Mouse (Mus musculus) intestine, embryonic 14.5 days (tissue): ENCODE measurements around the gene Rgs6. TPM values are rescaled to one million over a fixed set of nuclear protein-coding genes. Genes with fewer than 3 reads are reported as not detected.

Experiments
- ATAC-seq: fragments of 200-750 bp; cut with Nextera tagmentation; replicated peaks from 2 replicates; pipeline ENCODE4 v1.8.0; 2017; ENCODE audit warnings: low read depth, moderate number of reproducible peaks, moderate TSS enrichment, moderate library complexity; ENCODE audit not compliant: low FRiP score, low TSS enrichment
- DNase-seq: peaks from one replicate; pipeline ENCODE4 v3.0.0-alpha.2; 2018; ENCODE audit warnings: low spot score
- H3K27ac ChIP-seq: fragments of 300-500 bp; sonication (generic); 2 replicates; pipeline ENCODE4 v1.5.1; 2014; ENCODE audit warnings: low read depth, mild to moderate bottlenecking, control low read depth
- H3K27me3 ChIP-seq: fragments of 300-500 bp; sonication (generic); replicated peaks from 2 replicates; pipeline ENCODE4 v1.6.1; 2014; ENCODE audit warnings: low read length, control low read depth; ENCODE audit not compliant: control insufficient read depth, insufficient read depth
- H3K36me3 ChIP-seq: fragments of 300-500 bp; sonication (generic); 2 replicates; pipeline ENCODE4 v1.6.1; 2014; ENCODE audit warnings: low read length, control low read depth; ENCODE audit not compliant: control insufficient read depth, insufficient read depth
- H3K4me1 ChIP-seq: fragments of 300-500 bp; sonication (generic); replicated peaks from 2 replicates; pipeline ENCODE4 v1.6.1; 2014; ENCODE audit warnings: low read length, control low read depth, mixed read lengths; ENCODE audit not compliant: control insufficient read depth, insufficient read depth
- H3K4me2 ChIP-seq: fragments of 300-500 bp; sonication (generic); 2 replicates; pipeline ENCODE4 v1.6.1; 2014; ENCODE audit warnings: low read length
- H3K4me3 ChIP-seq: fragments of 300-500 bp; sonication (generic); 2 replicates; pipeline ENCODE4 v1.5.1; 2014; ENCODE audit warnings: low read depth, low read length, control low read depth, mixed read lengths
- H3K9ac ChIP-seq: fragments of 300-500 bp; sonication (generic); 2 replicates; pipeline ENCODE4 v1.6.1; 2014; ENCODE audit warnings: mild to moderate bottlenecking, low read length
- H3K9me3 ChIP-seq: fragments of 300-500 bp; sonication (generic); 2 replicates; pipeline ENCODE4 v1.6.1; 2016; ENCODE audit warnings: low read length, control low read depth; ENCODE audit not compliant: control insufficient read depth
- WGBS: fragments of 180-500 bp; shearing (Covaris S2); extraction: QIAGEN DNeasy Blood & Tissue Kit; methylation state at CpG from one replicate; pipeline ENCODE4 v1.1.7; 2014; 5-methylcytosine and 5-hydroxymethylcytosine counted together
- polyA plus RNA-seq: library from polyadenylated mRNA; unstranded; fragments of >200 nt; fragmentation: Nextera tagmentation; extraction: Ambion mirVana; gene quantifications from 2 replicates; pipeline ENCODE4 v1.2.1, GENCODE M21; 2014

The Rgs6 gene
- polyA plus RNA-seq, 1 experiment from 2014 or later, result 1.9 TPM

DNA sequence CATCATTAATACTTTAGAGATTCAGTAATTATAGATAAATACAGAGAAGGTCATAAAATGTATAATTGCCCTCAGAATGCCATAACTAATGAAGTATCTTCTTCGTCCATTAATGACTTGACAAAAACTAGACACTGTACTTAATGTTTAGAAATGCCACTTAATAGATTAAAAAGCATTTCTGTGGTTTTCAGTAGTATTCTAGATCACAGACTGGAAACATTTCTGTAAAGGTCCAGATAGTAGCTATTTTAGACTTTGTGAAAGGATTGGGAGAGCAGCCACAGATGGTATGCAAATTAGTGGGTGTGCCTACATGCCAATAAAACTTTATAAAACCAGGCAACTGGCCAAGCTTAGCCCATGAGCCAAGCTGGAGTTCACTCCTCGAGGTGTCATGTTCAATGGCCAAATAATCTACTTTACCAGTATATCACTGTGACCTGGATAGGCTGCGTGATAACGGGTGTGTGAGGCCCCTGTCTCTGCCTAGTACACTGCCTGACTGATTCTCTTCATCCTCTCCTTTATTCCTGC, 82.2 kb downstream of the Rgs6 start:
- Histone ChIP-seq H3K4me1 (no peaks in the 10 kb centered on the region), H3K36me3 (no peaks in the 10 kb centered on the region), H3K27ac (no peak overlapping the region), H3K9me3 (no peaks in the 10 kb centered on the region), H3K9ac (no peak overlapping the region), H3K4me3 (no peak overlapping the region), H3K27me3 (no peaks in the 10 kb centered on the region), H3K4me2 (no peak overlapping the region)
- DNase-seq (no peak), ATAC-seq (no peak)
- WGBS, result 59% methylated on average over 4 of the region's 4 CpGs

DNA sequence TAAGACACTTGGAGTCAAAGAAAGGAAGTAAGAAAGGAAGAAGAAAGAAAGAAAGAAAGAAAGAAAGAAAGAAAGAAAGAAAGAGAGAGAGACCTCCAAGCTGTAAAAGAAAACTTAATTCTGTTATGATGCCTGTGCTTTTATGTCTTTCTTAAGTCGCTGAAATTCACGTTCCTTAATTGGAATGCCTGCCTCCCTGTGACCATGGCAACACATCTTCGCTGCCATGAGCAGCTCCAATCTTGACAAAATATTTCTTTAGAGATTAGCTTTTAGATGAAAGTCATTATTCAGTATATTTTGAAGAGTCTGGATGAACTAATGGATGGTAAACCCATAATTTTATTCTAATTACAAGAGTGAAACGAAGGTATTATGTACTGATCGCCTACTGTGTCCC, 83.5 kb downstream of the Rgs6 start:
- no peaks in the 10 kb centered on the region for H3K27me3 ChIP-seq
- H3K27ac ChIP-seq, result no peak overlapping the region
- H3K4me1 ChIP-seq, result no peaks in the 10 kb centered on the region
- no peak overlapping the region for H3K9ac ChIP-seq
- no peak overlapping the region for H3K4me3 ChIP-seq
- H3K9me3 ChIP-seq, result no peaks in the 10 kb centered on the region
- DNase-seq, result no peak
- ATAC-seq, result no peak
- H3K36me3 ChIP-seq, result no peaks in the 10 kb centered on the region
- no peak overlapping the region for H3K4me2 ChIP-seq
- WGBS, result 89% methylated on average over 5 of the region's 5 CpGs

DNA sequence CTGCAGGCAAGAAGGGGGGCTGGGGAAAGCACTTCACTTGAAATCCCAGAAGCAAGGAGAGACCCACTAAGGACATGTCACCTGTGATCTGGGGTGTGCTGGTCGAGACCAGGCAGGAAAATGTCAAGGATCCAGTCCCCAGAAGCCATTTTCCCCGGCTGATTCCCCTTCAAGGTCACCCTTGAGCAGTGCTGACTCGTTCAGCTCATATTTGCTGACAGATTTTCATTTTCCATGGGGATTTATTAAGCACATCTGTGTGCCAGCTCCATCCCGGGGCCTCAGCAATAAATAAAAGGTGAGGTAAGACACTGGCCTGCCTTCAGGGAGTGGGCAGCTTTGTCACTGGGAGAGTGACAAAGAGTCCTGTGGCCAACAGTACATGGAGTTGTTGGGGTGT, 87.0 kb downstream of the Rgs6 start:
- H3K27me3 ChIP-seq, result no peaks in the 10 kb centered on the region
- no peaks in the 10 kb centered on the region for H3K4me1 ChIP-seq
- 62% methylated on average over 4 of the region's 4 CpGs for WGBS
- H3K4me2 ChIP-seq, result no peak overlapping the region
- no peak overlapping the region for H3K27ac ChIP-seq
- no peaks in the 10 kb centered on the region for H3K9me3 ChIP-seq
- ATAC-seq (no peak), DNase-seq (no peak)
- no peaks in the 10 kb centered on the region for H3K36me3 ChIP-seq
- H3K9ac ChIP-seq, result no peak overlapping the region
- no peak overlapping the region for H3K4me3 ChIP-seq

DNA sequence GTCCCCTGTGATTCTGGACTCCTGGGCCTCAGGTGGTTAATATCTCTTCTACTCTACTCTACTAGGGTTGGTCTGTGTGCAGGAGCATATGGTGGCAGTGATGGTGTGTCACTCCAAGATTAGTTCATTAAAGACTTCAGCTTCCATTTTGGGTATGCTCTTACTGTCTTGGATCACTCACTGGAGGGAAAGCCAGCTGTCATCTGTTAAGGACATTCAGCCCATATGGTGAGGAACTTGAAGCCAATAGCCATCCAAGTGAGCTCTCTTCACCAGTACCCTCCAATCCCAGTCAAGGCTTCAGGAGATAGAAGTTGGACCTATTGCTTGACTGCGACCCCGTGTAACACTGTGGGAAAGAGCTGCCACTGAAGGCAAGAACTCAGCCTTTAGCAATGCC, 98.9 kb downstream of the Rgs6 start:
- H3K4me3 ChIP-seq, result no peak overlapping the region
- no peak overlapping the region for H3K9ac ChIP-seq
- DNase-seq, result no peak
- no peak for ATAC-seq
- H3K27me3 ChIP-seq, result no peaks in the 10 kb centered on the region
- no peak overlapping the region for H3K4me2 ChIP-seq
- 91% methylated on average over 2 of the region's 2 CpGs for WGBS
- H3K9me3 ChIP-seq, result no peaks in the 10 kb centered on the region
- H3K4me1 ChIP-seq, result no peaks in the 10 kb centered on the region
- no peaks in the 10 kb centered on the region for H3K36me3 ChIP-seq
- no peak overlapping the region for H3K27ac ChIP-seq

DNA sequence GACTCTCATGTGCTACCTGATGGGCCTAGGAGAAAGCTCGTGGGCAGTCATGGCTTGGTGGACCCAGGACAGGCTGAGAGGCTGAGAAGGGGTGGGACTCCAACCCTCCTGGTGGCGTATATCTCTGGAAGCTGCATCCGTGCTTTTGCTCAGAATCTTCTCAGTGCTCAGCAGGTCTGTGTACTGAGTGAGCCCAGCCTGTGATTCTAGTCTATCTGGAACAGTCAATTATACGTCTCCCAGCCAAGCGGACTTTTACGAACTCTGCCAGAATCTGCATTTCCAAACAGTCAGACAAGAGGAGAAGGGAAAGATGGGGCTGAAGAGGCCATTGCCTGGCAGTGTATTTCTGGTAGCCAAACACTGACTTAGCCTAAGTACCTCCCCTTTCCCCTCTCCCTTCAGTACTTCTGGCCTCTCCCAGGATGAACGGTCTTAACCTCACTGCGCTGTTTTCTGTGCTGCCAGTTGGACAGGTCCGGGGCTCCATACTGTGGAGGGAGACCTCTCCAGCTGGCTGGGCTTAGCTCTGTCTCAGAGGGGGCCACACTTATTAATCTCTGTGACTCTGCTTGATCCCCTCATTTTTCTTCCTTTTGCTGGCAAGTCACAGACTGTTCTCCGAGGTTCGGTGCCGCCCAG, 110.9 kb downstream of the Rgs6 start:
- no peak overlapping the region for H3K4me3 ChIP-seq
- no peaks in the 10 kb centered on the region for H3K36me3 ChIP-seq
- no peaks in the 10 kb centered on the region for H3K9me3 ChIP-seq
- no peaks in the 10 kb centered on the region for H3K27me3 ChIP-seq
- H3K4me1 ChIP-seq, result no peaks in the 10 kb centered on the region
- ATAC-seq, result no peak
- no peak overlapping the region for H3K9ac ChIP-seq
- DNase-seq, result no peak
- no peak overlapping the region for H3K27ac ChIP-seq
- 65% methylated on average over 12 of the region's 12 CpGs for WGBS
- no peak overlapping the region for H3K4me2 ChIP-seq

DNA sequence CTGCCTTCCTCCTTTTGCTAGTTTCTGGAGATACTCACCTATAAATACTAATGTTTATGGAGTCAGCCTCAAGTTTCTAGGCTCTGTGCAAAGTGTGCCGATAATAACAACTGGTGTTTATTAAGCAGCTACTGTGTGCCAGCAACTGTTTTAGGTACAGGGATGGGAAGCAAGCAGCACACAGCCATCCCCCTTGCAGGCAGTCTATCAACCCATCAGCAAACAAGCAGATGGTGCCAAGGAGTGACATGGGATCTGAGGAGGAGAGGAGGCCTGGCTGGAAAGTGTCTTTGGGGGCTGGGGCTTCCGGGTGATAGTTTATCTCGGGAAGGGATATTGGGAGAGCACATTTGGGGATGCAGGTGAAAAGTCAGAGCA, 111.4 kb downstream of the Rgs6 start:
- Histone ChIP-seq H3K27me3 (no peaks in the 10 kb centered on the region), H3K9ac (no peak overlapping the region), H3K27ac (no peak overlapping the region), H3K4me3 (no peak overlapping the region), H3K9me3 (no peaks in the 10 kb centered on the region), H3K4me1 (no peaks in the 10 kb centered on the region), H3K4me2 (no peak overlapping the region), H3K36me3 (no peaks in the 10 kb centered on the region)
- DNase-seq (no peak), ATAC-seq (no peak)
- WGBS, result 59% methylated on average over 3 of the region's 3 CpGs

DNA sequence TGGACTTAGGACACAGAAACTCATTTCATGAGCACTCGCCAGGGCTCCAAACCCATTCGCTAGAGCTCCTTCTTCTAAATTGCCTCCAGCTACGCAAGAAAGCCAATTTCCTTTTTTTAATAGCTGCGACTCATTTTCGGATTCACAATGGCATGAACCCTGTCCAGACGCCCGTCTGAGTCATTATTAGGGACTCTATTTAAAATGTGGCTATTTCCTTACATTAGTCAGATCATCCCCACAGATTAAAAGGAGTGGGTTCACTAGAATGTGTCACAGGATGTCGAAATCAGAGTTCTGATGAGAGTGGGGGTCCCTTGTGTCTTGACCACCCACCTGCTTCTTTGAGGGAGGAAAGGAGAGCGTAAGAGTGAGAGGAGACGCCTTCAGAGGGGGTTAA, 112.1 kb downstream of the Rgs6 start:
- no peaks in the 10 kb centered on the region for H3K36me3 ChIP-seq
- no peaks in the 10 kb centered on the region for H3K27me3 ChIP-seq
- no peaks in the 10 kb centered on the region for H3K4me1 ChIP-seq
- ATAC-seq (no peak), DNase-seq (no peak)
- H3K4me2 ChIP-seq, result no peak overlapping the region
- H3K4me3 ChIP-seq, result no peak overlapping the region
- 81% methylated on average over 10 of the region's 10 CpGs for WGBS
- H3K9ac ChIP-seq, result no peak overlapping the region
- H3K9me3 ChIP-seq, result no peaks in the 10 kb centered on the region
- H3K27ac ChIP-seq, result no peak overlapping the region

DNA sequence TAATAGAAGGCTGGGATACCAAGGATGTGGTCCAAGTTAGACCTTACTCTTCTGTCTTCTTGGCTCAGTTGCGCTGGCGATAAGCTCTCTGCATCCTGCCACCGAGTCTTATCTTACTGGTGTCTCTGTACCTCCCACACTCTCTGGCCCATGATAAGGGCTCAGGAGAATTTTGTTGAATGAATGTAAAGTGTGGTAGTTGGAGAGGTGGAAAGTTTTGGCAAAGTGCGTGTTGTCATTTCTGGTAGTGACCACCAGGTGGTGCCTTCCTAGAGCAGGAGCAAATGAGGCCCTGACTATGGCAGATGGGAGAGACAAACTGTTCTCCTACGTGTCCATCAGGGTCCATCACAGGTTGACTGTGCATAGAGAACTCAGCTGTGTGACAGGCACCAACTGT, 112.7 kb downstream of the Rgs6 start:
- Histone ChIP-seq H3K36me3 (no peaks in the 10 kb centered on the region), H3K27ac (no peak overlapping the region), H3K27me3 (no peaks in the 10 kb centered on the region), H3K9ac (no peak overlapping the region), H3K4me1 (no peaks in the 10 kb centered on the region), H3K4me3 (no peak overlapping the region), H3K9me3 (no peaks in the 10 kb centered on the region), H3K4me2 (no peak overlapping the region)
- no peak for DNase-seq
- no peak for ATAC-seq
- 48% methylated on average over 5 of the region's 5 CpGs for WGBS

DNA sequence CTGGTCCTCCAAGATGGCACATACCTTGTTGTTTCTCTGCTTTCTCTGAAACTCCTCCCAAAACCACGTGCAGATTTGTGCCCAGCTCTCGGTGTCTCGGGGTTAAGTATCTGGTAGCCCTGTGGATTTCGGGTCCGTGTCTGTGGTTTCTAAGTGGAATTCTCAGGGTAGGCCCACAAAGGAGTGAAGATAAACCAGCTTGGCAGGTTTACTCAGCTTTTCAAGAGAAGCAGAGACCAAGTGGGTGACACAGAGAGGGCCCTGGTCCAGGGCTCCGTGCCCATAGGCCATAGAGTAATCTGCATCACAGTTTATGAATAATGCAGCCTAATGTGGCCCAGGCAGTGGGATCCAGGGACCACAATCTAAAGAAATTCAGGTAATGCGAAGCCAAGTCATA, 113.3 kb downstream of the Rgs6 start:
- H3K36me3 ChIP-seq, result no peaks in the 10 kb centered on the region
- ATAC-seq (no peak), DNase-seq (no peak)
- WGBS, result 82% methylated on average over 7 of the region's 7 CpGs
- H3K9ac ChIP-seq, result no peak overlapping the region
- H3K27ac ChIP-seq, result no peak overlapping the region
- no peaks in the 10 kb centered on the region for H3K27me3 ChIP-seq
- H3K4me2 ChIP-seq, result no peak overlapping the region
- no peak overlapping the region for H3K4me3 ChIP-seq
- no peaks in the 10 kb centered on the region for H3K9me3 ChIP-seq
- H3K4me1 ChIP-seq, result no peaks in the 10 kb centered on the region
